Mouse (Mus musculus) forebrain, embryonic 14.5 days (tissue): ENCODE data around the gene Rps11. TPM values are rescaled to one million over a fixed set of nuclear protein-coding genes. Genes with fewer than 3 reads are reported as not detected.

ENCODE experiments used
- ATAC-seq: fragments of 200-750 bp; cut with Nextera tagmentation; 2 replicates; pipeline ENCODE4 v1.8.0; 2017; ENCODE audit warnings: mild to moderate bottlenecking, moderate library complexity
- DNase-seq: peaks from one replicate; pipeline ENCODE4 v3.0.0-alpha.2; 2015; ENCODE audit warnings: low spot score
- H3K27ac ChIP-seq: fragments of 300-500 bp; sonication (generic); 2 replicates; pipeline ENCODE4 v1.5.1; 2014; ENCODE audit warnings: low read depth, mild to moderate bottlenecking, control low read depth, low read length, moderate library complexity
- H3K27me3 ChIP-seq: fragments of 300-500 bp; sonication (generic); replicated peaks from 2 replicates; pipeline ENCODE4 v1.6.1; 2014; ENCODE audit warnings: low read length, control low read depth, mixed read lengths; ENCODE audit not compliant: control insufficient read depth, insufficient read depth
- H3K36me3 ChIP-seq: fragments of 300-500 bp; sonication (generic); 2 replicates; pipeline ENCODE4 v1.6.1; 2014; ENCODE audit warnings: low read length, control low read depth; ENCODE audit not compliant: control insufficient read depth, insufficient read depth
- H3K4me1 ChIP-seq: fragments of 300-500 bp; sonication (generic); 2 replicates; pipeline ENCODE4 v1.6.1; 2014; ENCODE audit warnings: antibody characterized with exemption, low read length, control low read depth; ENCODE audit not compliant: control insufficient read depth, insufficient read depth
- H3K4me2 ChIP-seq: fragments of 300-500 bp; sonication (generic); 2 replicates; pipeline ENCODE4 v1.6.1; 2014; ENCODE audit warnings: mild to moderate bottlenecking, control low read depth, low read length
- H3K4me3 ChIP-seq: fragments of 300-500 bp; sonication (generic); 2 replicates; pipeline ENCODE4 v1.5.1; 2014; ENCODE audit warnings: low read depth, low read length, control low read depth
- H3K9ac ChIP-seq: fragments of 300-500 bp; sonication (generic); 2 replicates; pipeline ENCODE4 v1.6.1; 2014; ENCODE audit warnings: mild to moderate bottlenecking, low read length, control low read depth, moderate library complexity
- H3K9me3 ChIP-seq: fragments of 300-500 bp; sonication (generic); replicated peaks from 2 replicates; pipeline ENCODE4 v1.6.1; 2016; ENCODE audit warnings: low read length, control low read depth, mixed read lengths; ENCODE audit not compliant: control insufficient read depth
- WGBS: fragments of 180-500 bp; shearing (Covaris S2); extraction: QIAGEN DNeasy Blood & Tissue Kit; methylation state at CpG from one replicate; pipeline ENCODE4 v1.1.7; 2014; 5-methylcytosine and 5-hydroxymethylcytosine counted together
- polyA plus RNA-seq: library from polyadenylated mRNA; unstranded; fragments of >200 nt; fragmentation: Nextera tagmentation; extraction: Ambion mirVana; gene quantifications from 2 replicates; pipeline ENCODE4 v1.2.1, GENCODE M21; 2014

The Rps11 gene
- polyA plus RNA-seq, 1 experiment from 2014 or later, result 1,280 TPM

GRCm38 (mm10) chr7:45093516-45093905 is 30.7 kb downstream of the Rps11 start:
- Histone ChIP-seq H3K36me3 (no peaks in the 10 kb centered on the region), H3K9ac (no peak overlapping the region), H3K27me3 (no peaks in the 10 kb centered on the region), H3K4me2 (no peak overlapping the region), H3K27ac (no peak overlapping the region), H3K4me1 (peaks cover 8% of the 10 kb centered on the region; the same call in 1 of the 2 replicates), H3K9me3 (no peaks in the 10 kb centered on the region), H3K4me3 (no peak overlapping the region)
- no peak for DNase-seq
- ATAC-seq, result no peak
- WGBS, result 35% methylated on average over 18 of the region's 18 CpGs

- H3K27ac ChIP-seq, result no peak overlapping the region
- no peaks in the 10 kb centered on the region for H3K27me3 ChIP-seq
- no peak overlapping the region for H3K4me3 ChIP-seq
- ATAC-seq, result no peak
- H3K4me1 ChIP-seq, result peaks cover 8% of the 10 kb centered on the region; the same call in 1 of the 2 replicates
- WGBS, result 68% methylated on average over 12 of the region's 12 CpGs
- no peak overlapping the region for H3K9ac ChIP-seq
- DNase-seq, result no peak
- no peaks in the 10 kb centered on the region for H3K9me3 ChIP-seq
- no peaks in the 10 kb centered on the region for H3K36me3 ChIP-seq
- H3K4me2 ChIP-seq, result no peak overlapping the region
Measured at GRCm38 (mm10) chr7:45092828-45093515, 31.3 kb downstream of the Rps11 start.

- Histone ChIP-seq H3K9me3 (no peaks in the 10 kb centered on the region), H3K4me1 (peaks cover 8% of the 10 kb centered on the region; the same call in 1 of the 2 replicates), H3K4me3 (peak within 1 kb of the TSS; percentile 31), H3K27me3 (no peaks in the 10 kb centered on the region), H3K4me2 (peak within 1 kb of the TSS; percentile 60), H3K27ac (no peak within 1 kb of the TSS), H3K36me3 (0 out of 2 replicates have a peak, but pooled peaks cover under 1% of the 10 kb centered on the region), H3K9ac (peak within 1 kb of the TSS; percentile 57)
- ATAC-seq (peak; percentile 96), DNase-seq (peak; percentile 95)
- WGBS, result under 1% methylated on average over 16 of the region's 16 CpGs
Measured at GRCm38 (mm10) chr7:45092048-45092447, 32.2 kb downstream of the Rps11 start, which contains the start of gene Rcn3. Gene Rcn3 (minus strand): TSS chr7:45092221.

- Histone ChIP-seq H3K27ac (no peak overlapping the region), H3K4me2 (peak overlapping the region; percentile 60), H3K27me3 (no peaks in the 10 kb centered on the region), H3K4me3 (peak overlapping the region; percentile 31), H3K9me3 (no peaks in the 10 kb centered on the region), H3K4me1 (peaks cover 8% of the 10 kb centered on the region; the same call in 1 of the 2 replicates), H3K9ac (peak overlapping the region; percentile 57), H3K36me3 (peaks cover 6% of the 10 kb centered on the region; the same call in 1 of the 2 replicates)
- WGBS, result 14% methylated on average over 35 of the region's 35 CpGs
- ATAC-seq, result peak; percentile 63
- no peak for DNase-seq
Measured at GRCm38 (mm10) chr7:45091001-45091990, 32.9 kb downstream of the Rps11 start.

GRCm38 (mm10) chr7:45090251-45090977 is 33.8 kb downstream of the Rps11 start:
- no peak overlapping the region for H3K4me2 ChIP-seq
- 83% methylated on average over 13 of the region's 13 CpGs for WGBS

GRCm38 (mm10) chr7:45088597-45088996 is 35.6 kb downstream of the Rps11 start:
- DNase-seq (no peak), ATAC-seq (no peak)
- 94% methylated on average over 17 of the region's 17 CpGs for WGBS
- H3K4me3 ChIP-seq, result no peak overlapping the region
- H3K4me2 ChIP-seq, result no peak overlapping the region
- no peaks in the 10 kb centered on the region for H3K27me3 ChIP-seq
- H3K9ac ChIP-seq, result no peak overlapping the region
- peaks cover 8% of the 10 kb centered on the region; the same call in 1 of the 2 replicates for H3K4me1 ChIP-seq
- no peaks in the 10 kb centered on the region for H3K9me3 ChIP-seq
- peaks cover 20% of the 10 kb centered on the region for H3K36me3 ChIP-seq
- H3K27ac ChIP-seq, result no peak overlapping the region

More at GRCm38 (mm10) chr7:45090251-45090977, 33.8 kb downstream of the Rps11 start:
- H3K27ac ChIP-seq, result no peak overlapping the region
- no peak overlapping the region for H3K4me3 ChIP-seq
- ATAC-seq (no peak), DNase-seq (no peak)
- H3K9me3 ChIP-seq, result no peaks in the 10 kb centered on the region
- no peak overlapping the region for H3K9ac ChIP-seq
- H3K27me3 ChIP-seq, result no peaks in the 10 kb centered on the region
- peaks cover 13% of the 10 kb centered on the region for H3K36me3 ChIP-seq
- peaks cover 8% of the 10 kb centered on the region; the same call in 1 of the 2 replicates for H3K4me1 ChIP-seq

GRCm38 (mm10) chr7:45086084-45086483 is 38.2 kb downstream of the Rps11 start:
- no peaks in the 10 kb centered on the region for H3K27me3 ChIP-seq
- H3K4me3 ChIP-seq, result no peak overlapping the region
- 79% methylated on average over 4 of the region's 4 CpGs for WGBS
- DNase-seq (no peak), ATAC-seq (no peak)
- no peak overlapping the region for H3K27ac ChIP-seq
- H3K9me3 ChIP-seq, result no peaks in the 10 kb centered on the region
- no peak overlapping the region for H3K4me2 ChIP-seq
- H3K36me3 ChIP-seq, result peaks cover 27% of the 10 kb centered on the region
- peaks cover 2% of the 10 kb centered on the region; the same call in 1 of the 2 replicates for H3K4me1 ChIP-seq
- H3K9ac ChIP-seq, result no peak overlapping the region

GRCm38 (mm10) chr7:45083300-45083890 is 40.8 kb downstream of the Rps11 start:
- WGBS, result 90% methylated on average over 22 of the region's 22 CpGs
- Histone ChIP-seq H3K27me3 (no peaks in the 10 kb centered on the region), H3K9me3 (no peaks in the 10 kb centered on the region), H3K4me3 (no peak overlapping the region), H3K4me2 (no peak overlapping the region), H3K4me1 (no peaks in the 10 kb centered on the region), H3K36me3 (peaks cover 27% of the 10 kb centered on the region), H3K9ac (no peak overlapping the region), H3K27ac (no peak overlapping the region)
- ATAC-seq (no peak), DNase-seq (no peak)
